Mouse (Mus musculus) spleen, adult 2 months (tissue): Measurements from ENCODE around the gene Kcmf1.

Experiments
- CTCF ChIP-seq: fragments of 200-500 bp; IDR thresholded peaks from 2 replicates; pipeline ENCODE4 v1.5.1; 2011; ENCODE audit warnings: mild to moderate bottlenecking, inconsistent platforms; ENCODE audit not compliant: insufficient read depth, insufficient read length, insufficient replicate concordance; ENCODE audit errors: extremely low read depth
- POLR2A ChIP-seq: fragments of 200-500 bp; IDR thresholded peaks from 2 replicates; pipeline ENCODE4 v1.6.1; 2011; ENCODE audit warnings: low read depth, low read length, inconsistent platforms

- TF ChIP-seq POLR2A (no peak), CTCF (no peak)
These were observed 8.5 kb downstream of the Kcmf1 start for GRCm38 (mm10) chr6:72891238-72891637.
